Mouse (Mus musculus) ovary, postnatal 36 days (tissue): ENCODE measurements around the gene Cav2.

Source experiments
- DNase-seq: peaks from one replicate; pipeline ENCODE4 v3.0.0; 2022; ENCODE audit warnings: low spot score, mixed read lengths

Gene Cav2

GRCm38 (mm10) chr6:17314241-17314640 is 33.3 kb downstream of the Cav2 start:
- DNase-seq: no peak

GRCm38 (mm10) chr6:17314659-17315616 is 34.0 kb downstream of the Cav2 start:
- DNase-seq: no peak

- no peak for DNase-seq
Observed at GRCm38 (mm10) chr6:17316294-17317166, 35.5 kb downstream of the Cav2 start.

- DNase-seq: no peak
Observed at GRCm38 (mm10) chr6:17317167-17317524, 36.2 kb downstream of the Cav2 start.

GRCm38 (mm10) chr6:17317944-17318343 is 37.0 kb downstream of the Cav2 start:
- no peak for DNase-seq

GRCm38 (mm10) chr6:17321976-17322375 is 41.0 kb downstream of the Cav2 start:
- no peak for DNase-seq

GRCm38 (mm10) chr6:17327216-17327615 is 46.2 kb downstream of the Cav2 start:
- no peak for DNase-seq

- DNase-seq: no peak
Observed at GRCm38 (mm10) chr6:17329801-17330200, 48.8 kb downstream of the Cav2 start.

GRCm38 (mm10) chr6:17337724-17338123 is 56.7 kb downstream of the Cav2 start:
- DNase-seq: no peak
